Mouse (Mus musculus): ENCODE data around the gene Nav3.

- no peak for TF ChIP-seq POLR2A (IDR thresholded peaks at IDR 0.05; ENCODE audit: borderline replicate concordance, extremely low read depth, insufficient read depth, insufficient read length, poor library complexity, severe bottlenecking)
- TF ChIP-seq CTCF (IDR thresholded peaks at IDR 0.05; ENCODE audit: borderline replicate concordance, extremely low read depth, insufficient read depth, insufficient read length), result no peak
Measured at GRCm38 (mm10) chr10:110233307-110233930, 222.6 kb downstream of the Nav3 start.
